Mouse (Mus musculus) stomach, postnatal 0 days (tissue): ENCODE results near the gene Aldh16a1. TPM values are rescaled to one million over a fixed set of nuclear protein-coding genes. Genes with fewer than 3 reads are reported as not detected.

Experiments used
- ATAC-seq: fragments of 200-750 bp; cut with Nextera tagmentation; 2 replicates; pipeline ENCODE4 v1.8.0; 2017; ENCODE audit not compliant: low FRiP score, low TSS enrichment
- DNase-seq: peaks from one replicate; pipeline ENCODE4 v3.0.0-alpha.2; 2016; ENCODE audit warnings: low spot score
- H3K27ac ChIP-seq: fragments of 300-500 bp; sonication (generic); replicated peaks from 2 replicates; pipeline ENCODE4 v1.5.1; 2014; ENCODE audit warnings: mild to moderate bottlenecking, control low read depth
- H3K27me3 ChIP-seq: fragments of 300-500 bp; sonication (generic); 2 replicates; pipeline ENCODE4 v1.6.1; 2014; ENCODE audit warnings: low read length; ENCODE audit not compliant: control insufficient read depth, insufficient read depth
- H3K36me3 ChIP-seq: fragments of 300-500 bp; sonication (generic); 2 replicates; pipeline ENCODE4 v1.6.1; 2014; ENCODE audit warnings: low read length, mixed read lengths; ENCODE audit not compliant: control insufficient read depth, insufficient read depth
- H3K4me1 ChIP-seq: fragments of 300-500 bp; sonication (generic); replicated peaks from 2 replicates; pipeline ENCODE4 v1.6.1; 2014; ENCODE audit warnings: antibody characterized with exemption; ENCODE audit not compliant: control insufficient read depth, insufficient read depth
- H3K4me2 ChIP-seq: fragments of 300-500 bp; sonication (generic); replicated peaks from 2 replicates; pipeline ENCODE4 v1.6.1; 2014; ENCODE audit warnings: low read depth, mild to moderate bottlenecking, control low read depth, moderate library complexity
- H3K4me3 ChIP-seq: fragments of 300-500 bp; sonication (generic); 2 replicates; pipeline ENCODE4 v1.5.1; 2014; ENCODE audit warnings: low read depth, low read length, control low read depth
- H3K9ac ChIP-seq: fragments of 300-500 bp; sonication (generic); 2 replicates; pipeline ENCODE4 v1.6.1; 2014; ENCODE audit warnings: mild to moderate bottlenecking, low read length, control low read depth, mixed read lengths
- H3K9me3 ChIP-seq: fragments of 300-500 bp; sonication (generic); 2 replicates; pipeline ENCODE4 v1.6.1; 2016; ENCODE audit warnings: low read length; ENCODE audit not compliant: control insufficient read depth
- CTCF ChIP-seq: IDR thresholded peaks from 2 replicates; pipeline ENCODE4 v1.5.1; 2016; ENCODE audit warnings: antibody characterized with exemption, low read depth, mild to moderate bottlenecking, moderate library complexity
- EP300 ChIP-seq: optimal IDR thresholded peaks from 2 replicates; pipeline ENCODE3; 2016; ENCODE audit warnings: antibody characterized with exemption
- WGBS: fragments of 180-500 bp; shearing (Covaris S2); extraction: QIAGEN DNeasy Blood & Tissue Kit; methylation state at CpG from one replicate; pipeline ENCODE4 v1.1.7; 2014; 5-methylcytosine and 5-hydroxymethylcytosine counted together
- polyA plus RNA-seq: library from polyadenylated mRNA; unstranded; fragments of >200 nt; fragmentation: Nextera tagmentation; extraction: Ambion mirVana; gene quantifications from 2 replicates; pipeline ENCODE4 v1.2.1, GENCODE M21; 2015

Gene Aldh16a1
- polyA plus RNA-seq, 1 experiment from 2014 or later, result 24.6 TPM

DNA sequence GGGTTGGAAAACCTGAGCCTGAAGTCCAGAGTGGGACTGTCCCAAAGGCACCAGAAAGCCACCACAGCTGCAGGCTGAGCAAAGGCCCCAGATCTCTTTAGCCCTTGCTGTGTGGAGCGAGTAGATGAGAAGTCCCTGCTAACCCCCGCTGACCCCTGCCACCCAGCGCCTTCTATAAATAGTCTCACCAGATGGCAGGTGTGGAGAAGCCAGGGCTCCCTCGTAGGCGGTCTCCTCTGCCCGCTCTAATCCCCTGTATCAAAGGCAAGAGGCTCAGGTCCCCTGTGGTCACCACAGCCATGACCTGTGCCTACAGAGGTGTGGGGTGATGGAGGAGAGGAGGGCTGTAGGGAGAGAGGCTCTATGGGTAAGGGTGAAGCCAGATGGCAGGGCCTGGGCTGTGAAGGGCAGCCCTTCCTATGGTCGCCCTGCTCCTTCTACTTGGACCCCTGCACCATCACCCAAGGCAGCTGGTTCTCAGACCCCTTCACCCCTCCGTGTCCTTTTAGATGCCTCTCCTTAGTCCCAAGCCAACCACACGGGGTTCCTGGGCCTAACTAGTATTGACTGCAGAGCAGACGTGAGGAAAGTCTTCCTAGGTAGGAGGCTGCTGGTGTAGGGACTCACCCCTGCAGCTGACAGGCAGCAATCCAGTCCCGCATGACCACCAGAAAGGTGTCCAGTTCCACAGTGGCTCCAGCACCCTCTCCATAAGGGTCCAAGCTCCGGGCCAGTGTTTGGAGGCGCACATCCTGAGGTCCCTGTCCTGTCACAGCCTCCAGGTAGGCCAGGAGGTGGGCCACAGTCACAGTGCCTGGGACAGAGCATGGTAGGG lies 41.2 kb upstream of the Aldh16a1 start:
- DNase-seq (no peak), ATAC-seq (no peak)
- Histone ChIP-seq H3K9me3 (no peaks in the 10 kb centered on the region), H3K27ac (no peak overlapping the region), H3K4me2 (no peak overlapping the region), H3K27me3 (no peaks in the 10 kb centered on the region), H3K36me3 (no peaks in the 10 kb centered on the region), H3K9ac (no peak overlapping the region), H3K4me1 (no peaks in the 10 kb centered on the region), H3K4me3 (no peak overlapping the region)
- TF ChIP-seq CTCF, result no peak
- TF ChIP-seq EP300, result no peak
- 65% methylated on average over 13 of the region's 13 CpGs for WGBS

GRCm38 (mm10) chr7:45193871-45194785 lies 39.7 kb upstream of the Aldh16a1 start:
- H3K4me1 ChIP-seq, result no peaks in the 10 kb centered on the region
- H3K9me3 ChIP-seq, result no peaks in the 10 kb centered on the region
- no peak overlapping the region for H3K27ac ChIP-seq
- no peaks in the 10 kb centered on the region for H3K27me3 ChIP-seq
- no peak for DNase-seq
- H3K9ac ChIP-seq, result no peak overlapping the region
- no peak overlapping the region for H3K4me2 ChIP-seq
- 72% methylated on average over 17 of the region's 17 CpGs for WGBS
- TF ChIP-seq CTCF (no peak), EP300 (no peak)
- H3K36me3 ChIP-seq, result no peaks in the 10 kb centered on the region
- H3K4me3 ChIP-seq, result no peak overlapping the region
- no peak for ATAC-seq

- DNase-seq, result no peak
- H3K9me3 ChIP-seq, result no peaks in the 10 kb centered on the region
- H3K9ac ChIP-seq, result no peak overlapping the region
- no peak for TF ChIP-seq EP300
- peak; percentile 22 for TF ChIP-seq CTCF
- 72% methylated on average over 5 of the region's 5 CpGs for WGBS
- H3K4me1 ChIP-seq, result no peaks in the 10 kb centered on the region
- no peak overlapping the region for H3K27ac ChIP-seq
- H3K27me3 ChIP-seq, result no peaks in the 10 kb centered on the region
- ATAC-seq, result no peak
- no peak overlapping the region for H3K4me3 ChIP-seq
- no peak overlapping the region for H3K4me2 ChIP-seq
- no peaks in the 10 kb centered on the region for H3K36me3 ChIP-seq
Measured at GRCm38 (mm10) chr7:45193406-45193805, 39.0 kb upstream of the Aldh16a1 start.

DNA sequence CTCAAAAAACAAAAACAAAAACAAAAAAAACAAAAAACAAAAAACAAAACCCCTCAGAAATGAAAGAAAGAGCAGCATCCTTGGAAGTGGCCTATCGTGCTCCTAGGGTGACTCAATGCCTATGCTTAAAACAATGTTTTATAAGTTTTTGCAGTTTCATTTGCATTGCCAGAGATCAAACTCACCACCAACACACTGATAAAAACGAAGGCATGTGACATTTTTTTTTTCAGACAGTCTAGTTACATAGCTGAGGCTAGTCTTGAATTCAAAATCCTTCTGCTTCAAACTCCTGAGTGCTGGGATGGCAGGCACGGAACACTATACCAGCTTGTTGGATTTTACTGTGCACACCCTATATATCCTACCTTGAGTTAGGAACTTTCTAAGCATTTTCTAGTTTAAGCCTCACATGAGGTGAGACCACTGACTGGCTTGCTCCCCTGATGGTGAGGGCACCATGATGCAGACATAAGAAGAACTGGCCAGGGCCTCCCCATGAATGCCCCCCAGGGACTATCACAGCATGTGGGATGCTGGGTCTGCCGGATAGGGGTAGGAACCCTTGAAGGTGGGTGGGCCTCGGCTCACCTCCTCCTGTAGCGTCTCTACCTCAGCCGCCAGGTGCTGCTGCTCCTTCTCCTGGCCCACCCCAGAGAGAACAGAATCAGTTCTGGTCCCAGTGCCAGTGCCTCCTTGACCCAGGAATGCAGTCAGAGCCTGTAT lies 38.4 kb upstream of the Aldh16a1 start:
- no peaks in the 10 kb centered on the region for H3K4me1 ChIP-seq
- no peak overlapping the region for H3K4me3 ChIP-seq
- H3K9me3 ChIP-seq, result no peaks in the 10 kb centered on the region
- WGBS, result 84% methylated on average over 7 of the region's 7 CpGs
- H3K27me3 ChIP-seq, result no peaks in the 10 kb centered on the region
- no peaks in the 10 kb centered on the region for H3K36me3 ChIP-seq
- DNase-seq (no peak), ATAC-seq (no peak)
- no peak for TF ChIP-seq CTCF
- no peak for TF ChIP-seq EP300
- no peak overlapping the region for H3K4me2 ChIP-seq
- H3K9ac ChIP-seq, result no peak overlapping the region
- no peak overlapping the region for H3K27ac ChIP-seq

GRCm38 (mm10) chr7:45191803-45192363 lies 37.5 kb upstream of the Aldh16a1 start:
- Histone ChIP-seq H3K36me3 (no peaks in the 10 kb centered on the region), H3K27ac (no peak overlapping the region), H3K4me3 (no peak overlapping the region), H3K27me3 (no peaks in the 10 kb centered on the region), H3K9me3 (no peaks in the 10 kb centered on the region), H3K4me1 (no peaks in the 10 kb centered on the region), H3K9ac (no peak overlapping the region), H3K4me2 (no peak overlapping the region)
- no peak for ATAC-seq
- WGBS, result 14% methylated on average over 8 of the region's 8 CpGs
- DNase-seq, result no peak
- TF ChIP-seq CTCF (no peak), EP300 (no peak)
